Mouse (Mus musculus): ENCODE data around the gene Dpf3. TPM values are rescaled to one million over a fixed set of nuclear protein-coding genes. Genes with fewer than 3 reads are reported as not detected.

Gene Dpf3
- polyA plus RNA-seq, 1 experiment: 3.8 TPM

DNA sequence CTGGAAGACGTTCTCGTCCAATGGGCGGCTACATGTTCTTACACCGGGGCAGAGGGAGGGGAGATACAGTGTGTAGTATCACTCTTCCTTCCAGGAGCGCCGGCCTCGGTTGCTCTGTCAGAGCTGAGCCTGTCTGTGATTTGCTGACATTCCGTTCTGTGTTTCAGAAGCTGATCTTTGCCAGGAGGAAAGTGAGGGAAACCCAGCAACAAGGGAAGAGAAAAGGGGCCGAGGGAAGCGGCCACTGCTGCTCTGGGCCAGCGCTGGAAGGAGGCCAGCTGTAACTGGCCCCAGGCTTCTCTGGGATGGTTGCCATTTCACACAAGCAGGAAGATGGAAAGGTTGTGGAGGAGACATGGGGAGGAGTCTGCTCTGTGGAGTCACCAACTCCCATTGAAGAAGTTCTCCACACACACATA, 219.0 kb downstream of the Dpf3 start:
- Histone ChIP-seq H3K4me1 (ENCODE audit: control insufficient read depth, insufficient read depth, low read length) (no peaks in the 10 kb centered on the region), H3K4me3 (ENCODE audit: insufficient read depth, low read length) (no peak overlapping the region), H3K27ac (ENCODE audit: insufficient read depth, low read length) (0 out of 2 replicates have a peak overlapping the region, but pooled peaks have one; percentile 33)
- TF ChIP-seq POLR2A (IDR thresholded peaks at IDR 0.05; ENCODE audit: extremely low read depth, insufficient read depth, low read length) (no peak), CTCF (IDR thresholded peaks at IDR 0.05; ENCODE audit: extremely low read depth, insufficient read depth, low read length) (no peak)

DNA sequence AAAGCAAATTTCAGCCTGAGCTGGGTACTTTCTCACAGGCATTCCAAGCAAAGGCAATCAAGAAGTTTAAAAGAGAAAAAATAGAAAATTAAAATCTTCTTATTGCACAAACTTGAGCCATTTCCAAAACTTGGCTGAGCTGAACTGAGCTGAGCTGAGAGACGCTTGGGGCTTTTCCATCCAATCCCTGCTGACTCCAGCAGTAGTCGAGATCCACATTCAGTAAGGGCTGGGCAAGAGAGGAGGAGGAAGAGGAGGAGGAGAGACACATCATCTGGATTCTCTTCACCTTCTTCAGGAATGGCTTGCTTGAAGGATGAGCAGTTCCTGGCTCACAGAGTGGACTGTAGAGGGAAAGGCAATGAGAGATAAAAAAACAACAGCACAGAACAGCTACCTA, 227.0 kb downstream of the Dpf3 start:
- TF ChIP-seq CTCF (IDR thresholded peaks at IDR 0.05; ENCODE audit: extremely low read depth, insufficient read depth, low read length): no peak
- TF ChIP-seq POLR2A (IDR thresholded peaks at IDR 0.05; ENCODE audit: extremely low read depth, insufficient read depth, low read length): no peak
- no peak overlapping the region for H3K27ac ChIP-seq (ENCODE audit: insufficient read depth, low read length)
- H3K4me1 ChIP-seq (ENCODE audit: control insufficient read depth, insufficient read depth, low read length): peaks cover 2% of the 10 kb centered on the region
- no peak overlapping the region for H3K4me3 ChIP-seq (ENCODE audit: insufficient read depth, low read length)

DNA sequence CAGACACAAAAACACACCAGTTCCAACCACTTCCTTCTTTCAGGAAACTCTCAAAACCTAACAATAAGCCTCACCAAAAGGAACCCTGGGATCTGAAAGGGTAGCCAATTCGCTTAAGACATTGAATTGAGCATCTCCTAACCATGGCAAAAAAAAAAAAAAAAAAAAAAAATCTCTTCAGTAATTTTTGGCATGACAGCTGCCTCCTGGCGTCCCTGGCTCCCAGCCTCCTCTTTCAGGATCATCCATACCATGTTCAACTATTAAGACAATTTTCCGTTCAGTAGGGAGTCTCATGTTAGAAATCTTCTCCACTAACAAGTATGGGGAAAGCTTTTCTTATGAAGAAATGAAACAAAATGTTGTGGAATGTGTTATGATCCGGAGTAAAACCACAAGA, 233.1 kb downstream of the Dpf3 start:
- H3K4me3 ChIP-seq (ENCODE audit: insufficient read depth, low read length): no peak overlapping the region
- no peak for TF ChIP-seq POLR2A (IDR thresholded peaks at IDR 0.05; ENCODE audit: extremely low read depth, insufficient read depth, low read length)
- TF ChIP-seq CTCF (IDR thresholded peaks at IDR 0.05; ENCODE audit: extremely low read depth, insufficient read depth, low read length): no peak
- H3K4me1 ChIP-seq (ENCODE audit: control insufficient read depth, insufficient read depth, low read length): no peaks in the 10 kb centered on the region
- no peak overlapping the region for H3K27ac ChIP-seq (ENCODE audit: insufficient read depth, low read length)

DNA sequence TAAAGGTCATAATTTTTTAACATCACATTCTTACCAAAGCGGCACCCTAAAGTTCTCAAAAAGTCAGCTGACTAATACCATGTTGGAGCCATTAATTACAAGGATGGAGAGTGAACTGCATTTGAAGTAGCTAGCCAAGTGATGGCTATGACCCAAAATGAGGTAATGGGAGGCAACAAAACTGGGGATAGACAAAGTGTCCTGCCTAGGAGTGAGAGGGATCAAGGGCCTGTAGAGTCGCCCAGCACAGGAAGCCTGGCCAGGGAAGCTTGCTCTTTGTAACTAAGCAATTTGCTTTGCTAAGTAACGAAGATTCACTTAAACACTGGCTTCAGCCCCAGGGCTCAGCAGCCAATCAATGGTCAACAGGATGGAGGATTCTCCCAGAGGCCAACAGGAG, 238.4 kb downstream of the Dpf3 start:
- Histone ChIP-seq H3K4me1 (ENCODE audit: control insufficient read depth, insufficient read depth, low read length) (no peaks in the 10 kb centered on the region), H3K27ac (ENCODE audit: insufficient read depth, low read length) (no peak overlapping the region), H3K4me3 (ENCODE audit: insufficient read depth, low read length) (no peak overlapping the region)
- TF ChIP-seq POLR2A (IDR thresholded peaks at IDR 0.05; ENCODE audit: extremely low read depth, insufficient read depth, low read length) (no peak), CTCF (IDR thresholded peaks at IDR 0.05; ENCODE audit: extremely low read depth, insufficient read depth, low read length) (no peak)

DNA sequence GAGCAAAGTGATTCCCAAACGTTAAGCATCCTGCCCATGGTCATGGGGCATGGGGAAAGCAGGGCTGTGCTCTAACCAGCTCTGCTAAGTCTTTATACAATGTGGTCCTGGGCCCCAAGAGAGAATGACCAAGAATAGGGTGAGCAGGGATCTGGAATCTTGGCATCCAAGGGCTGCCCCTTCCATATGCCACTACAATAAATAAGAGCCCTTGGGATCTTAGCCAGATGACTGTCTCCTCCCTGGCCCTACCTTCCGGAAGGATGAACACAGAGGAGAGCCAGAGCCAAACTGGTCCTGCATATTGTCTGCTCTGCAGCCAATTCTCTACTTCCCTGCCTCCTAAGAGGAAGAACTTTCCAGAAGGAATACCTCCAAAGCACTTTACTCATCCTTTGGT, 238.9 kb downstream of the Dpf3 start:
- no peak for TF ChIP-seq POLR2A (IDR thresholded peaks at IDR 0.05; ENCODE audit: extremely low read depth, insufficient read depth, low read length)
- TF ChIP-seq CTCF (IDR thresholded peaks at IDR 0.05; ENCODE audit: extremely low read depth, insufficient read depth, low read length): no peak
- H3K27ac ChIP-seq (ENCODE audit: insufficient read depth, low read length): no peak overlapping the region
- H3K4me1 ChIP-seq (ENCODE audit: control insufficient read depth, insufficient read depth, low read length): no peaks in the 10 kb centered on the region
- no peak overlapping the region for H3K4me3 ChIP-seq (ENCODE audit: insufficient read depth, low read length)

DNA sequence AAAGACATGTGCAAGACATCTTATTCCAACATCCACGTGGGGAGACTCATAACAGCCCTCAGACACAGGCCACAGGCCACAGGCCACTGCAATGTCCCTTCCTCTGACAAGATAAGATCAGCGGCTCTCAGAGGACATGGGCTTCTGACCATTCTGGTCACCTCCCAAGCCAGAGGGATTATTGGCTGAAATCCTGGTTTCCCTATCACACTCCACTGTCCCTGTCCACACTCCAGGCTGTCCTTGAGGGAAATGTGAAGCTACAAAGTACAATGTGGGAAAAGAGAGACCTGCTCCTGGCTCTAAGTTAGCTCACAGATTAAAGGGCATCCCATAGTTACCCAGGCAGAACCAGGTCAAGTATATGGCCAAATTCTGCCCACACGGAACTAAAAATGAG, 239.8 kb downstream of the Dpf3 start:
- H3K4me1 ChIP-seq (ENCODE audit: control insufficient read depth, insufficient read depth, low read length): no peaks in the 10 kb centered on the region
- no peak overlapping the region for H3K27ac ChIP-seq (ENCODE audit: insufficient read depth, low read length)
- TF ChIP-seq POLR2A (IDR thresholded peaks at IDR 0.05; ENCODE audit: extremely low read depth, insufficient read depth, low read length) (no peak), CTCF (IDR thresholded peaks at IDR 0.05; ENCODE audit: extremely low read depth, insufficient read depth, low read length) (no peak)
- no peak overlapping the region for H3K4me3 ChIP-seq (ENCODE audit: insufficient read depth, low read length)

DNA sequence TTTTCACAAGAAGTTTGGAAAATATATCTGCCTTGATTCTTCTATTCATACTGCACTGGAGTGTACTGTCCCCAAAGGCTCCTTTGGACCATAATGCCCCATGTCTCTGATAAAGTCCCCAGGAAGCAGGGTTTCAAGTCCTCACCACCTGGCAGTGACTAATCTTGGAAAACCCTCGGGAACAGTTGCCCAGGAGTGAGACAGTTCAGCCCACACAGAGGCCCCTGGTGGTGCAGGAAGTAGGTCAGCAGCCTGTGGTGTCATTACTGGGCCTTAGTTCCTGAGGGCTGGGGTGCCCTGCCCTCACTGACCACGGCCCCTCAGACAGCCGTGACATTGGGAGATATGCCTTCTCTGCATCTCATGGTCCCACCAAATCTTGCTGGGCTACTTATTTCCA, 246.5 kb downstream of the Dpf3 start:
- no peaks in the 10 kb centered on the region; the same call in none of the 2 replicates for H3K4me1 ChIP-seq (ENCODE audit: control insufficient read depth, insufficient read depth, low read length)
- H3K27ac ChIP-seq (ENCODE audit: insufficient read depth, low read length): no peak overlapping the region
- H3K4me3 ChIP-seq (ENCODE audit: insufficient read depth, low read length): no peak overlapping the region
- TF ChIP-seq POLR2A (IDR thresholded peaks at IDR 0.05; ENCODE audit: extremely low read depth, insufficient read depth, low read length): no peak
- no peak for TF ChIP-seq CTCF (IDR thresholded peaks at IDR 0.05; ENCODE audit: extremely low read depth, insufficient read depth, low read length)

DNA sequence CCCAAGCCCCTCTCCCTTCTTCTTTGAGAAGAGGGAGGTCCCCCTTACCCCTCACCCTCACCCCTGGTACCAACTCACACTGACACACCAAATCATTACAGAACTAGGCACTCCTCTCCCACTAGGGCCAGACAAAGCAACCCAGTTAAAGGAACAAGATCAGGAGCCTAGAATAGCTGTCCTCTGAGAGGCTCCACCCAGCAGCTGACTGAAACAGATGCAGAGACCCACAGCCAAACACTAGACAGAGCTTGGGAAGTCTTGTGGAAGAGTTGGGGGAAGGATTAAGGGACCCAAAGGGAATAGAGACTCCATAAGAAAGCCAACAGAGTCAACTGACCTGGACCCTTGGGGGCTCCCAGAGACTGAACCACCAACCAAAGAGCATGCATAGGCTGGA, 246.9 kb downstream of the Dpf3 start:
- Histone ChIP-seq H3K27ac (ENCODE audit: insufficient read depth, low read length) (no peak overlapping the region), H3K4me1 (ENCODE audit: control insufficient read depth, insufficient read depth, low read length) (no peaks in the 10 kb centered on the region; the same call in none of the 2 replicates), H3K4me3 (ENCODE audit: insufficient read depth, low read length) (no peak overlapping the region)
- TF ChIP-seq CTCF (IDR thresholded peaks at IDR 0.05; ENCODE audit: extremely low read depth, insufficient read depth, low read length) (no peak), POLR2A (IDR thresholded peaks at IDR 0.05; ENCODE audit: extremely low read depth, insufficient read depth, low read length) (no peak)

DNA sequence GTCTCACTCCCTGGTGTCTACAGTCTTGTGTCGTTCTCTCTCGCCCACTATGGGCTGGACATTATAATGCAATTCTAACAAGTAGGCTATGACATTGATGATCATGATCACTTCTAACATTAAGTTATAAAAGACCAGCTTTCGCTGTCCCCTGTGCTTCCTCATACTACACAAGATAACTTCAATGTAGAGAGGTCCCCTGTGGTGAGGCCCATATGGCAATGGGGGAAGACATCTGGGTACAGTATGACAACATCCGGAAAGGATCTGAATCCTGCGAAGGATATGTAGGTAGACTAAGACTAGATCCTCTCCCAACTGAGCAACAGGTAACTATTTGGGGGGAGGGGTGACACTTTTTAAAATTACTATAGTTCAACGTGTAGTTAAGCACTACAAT, 251.7 kb downstream of the Dpf3 start:
- Histone ChIP-seq H3K27ac (ENCODE audit: insufficient read depth, low read length) (no peak overlapping the region), H3K4me1 (ENCODE audit: control insufficient read depth, insufficient read depth, low read length) (no peaks in the 10 kb centered on the region; the same call in 1 of the 2 replicates)

DNA sequence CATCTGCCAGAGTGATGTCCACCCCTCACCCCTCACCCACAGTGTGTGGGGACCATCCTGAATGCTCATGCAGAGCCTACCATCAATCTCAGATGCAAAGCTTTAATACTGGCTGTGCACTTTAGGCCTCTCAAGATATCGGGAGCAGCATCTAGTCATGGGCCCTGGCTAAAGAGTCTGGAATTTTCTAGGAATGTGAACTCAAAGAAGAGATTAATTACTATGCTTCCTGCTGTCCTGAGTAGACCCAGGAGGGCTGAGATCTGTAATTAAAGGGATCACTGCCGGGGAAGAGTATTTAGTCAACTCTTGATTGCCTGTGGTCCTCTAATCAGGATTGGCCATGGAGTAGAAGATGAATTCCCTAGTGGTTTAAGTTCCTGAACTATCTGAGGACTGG, 252.5 kb downstream of the Dpf3 start:
- Histone ChIP-seq H3K4me3 (ENCODE audit: insufficient read depth, low read length) (no peak overlapping the region), H3K4me1 (ENCODE audit: control insufficient read depth, insufficient read depth, low read length) (no peaks in the 10 kb centered on the region; the same call in 1 of the 2 replicates), H3K27ac (ENCODE audit: insufficient read depth, low read length) (no peak overlapping the region)
- TF ChIP-seq CTCF (IDR thresholded peaks at IDR 0.05; ENCODE audit: extremely low read depth, insufficient read depth, low read length) (no peak), POLR2A (IDR thresholded peaks at IDR 0.05; ENCODE audit: extremely low read depth, insufficient read depth, low read length) (no peak)

More for the DNA sequence above, 251.7 kb downstream of the Dpf3 start:
- TF ChIP-seq CTCF (IDR thresholded peaks at IDR 0.05; ENCODE audit: extremely low read depth, insufficient read depth, low read length): no peak
- TF ChIP-seq POLR2A (IDR thresholded peaks at IDR 0.05; ENCODE audit: extremely low read depth, insufficient read depth, low read length): no peak
- no peak overlapping the region for H3K4me3 ChIP-seq (ENCODE audit: insufficient read depth, low read length)
